Mouse (Mus musculus) small intestine, adult 2 months (tissue): ENCODE data around the gene Odf2.

Experiments
- CTCF ChIP-seq: fragments of 200-500 bp; IDR thresholded peaks from 2 replicates; pipeline ENCODE4 v1.5.1; 2012; ENCODE audit warnings: low read depth, mild to moderate bottlenecking, control low read depth, inconsistent platforms, low read length, moderate library complexity, mixed read lengths; ENCODE audit not compliant: insufficient replicate concordance, insufficient read length; ENCODE audit errors: extremely low read depth
- POLR2A ChIP-seq: fragments of 200-500 bp; IDR thresholded peaks from 2 replicates; pipeline ENCODE4 v1.6.1; 2012; ENCODE audit warnings: low read depth, mild to moderate bottlenecking, control low read depth, inconsistent platforms, low read length, moderate library complexity

DNA sequence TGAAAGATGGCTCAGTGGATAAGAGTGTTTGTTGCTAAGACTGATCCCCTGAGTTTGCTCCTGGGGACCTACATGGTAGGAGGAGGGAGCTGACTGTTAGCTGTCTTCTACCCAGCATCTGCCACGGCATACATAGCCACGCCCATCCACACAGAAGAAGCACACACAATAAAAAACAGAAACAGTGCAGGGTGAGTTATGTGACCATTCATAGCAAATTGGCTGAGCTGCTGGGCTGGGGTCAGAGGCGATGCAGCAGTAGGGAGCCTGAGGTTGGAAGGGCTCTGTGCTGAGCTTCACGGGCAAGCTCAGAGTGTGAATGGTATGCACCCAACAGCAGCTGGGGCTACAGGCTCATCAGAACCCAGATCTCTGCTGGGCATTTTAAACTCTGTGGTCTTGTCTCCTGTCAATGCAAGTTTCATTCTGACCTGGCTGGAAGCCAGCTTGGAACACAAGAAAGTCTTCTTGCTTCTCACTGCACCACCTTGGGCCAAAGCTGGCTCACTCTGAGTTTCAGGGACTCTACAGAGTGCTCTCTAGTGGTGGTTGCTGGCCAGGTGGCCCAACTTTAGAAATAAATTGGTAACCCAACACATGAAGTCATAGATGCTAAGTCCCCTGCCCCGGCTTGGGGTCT lies 39.1 kb upstream of the Odf2 start:
- TF ChIP-seq CTCF (no peak), POLR2A (no peak)
